Mouse (Mus musculus) stomach, embryonic 16.5 days (tissue): Measurements from ENCODE around the gene Elmod3. TPM values are rescaled to one million over a fixed set of nuclear protein-coding genes. Genes with fewer than 3 reads are reported as not detected.
A peak's percentile ranks its signal among the peaks of the same experiment; 100 is the strongest.

Experiments
- ATAC-seq: fragments of 200-750 bp; cut with Nextera tagmentation; 2 replicates; pipeline ENCODE4 v1.8.0; 2017; ENCODE audit warnings: moderate number of reproducible peaks, moderate TSS enrichment; ENCODE audit not compliant: insufficient read depth, low FRiP score
- H3K27ac ChIP-seq: fragments of 300-500 bp; sonication (generic); 2 replicates; pipeline ENCODE4 v1.5.1; 2014; ENCODE audit warnings: low read length
- H3K27me3 ChIP-seq: fragments of 300-500 bp; sonication (generic); 2 replicates; pipeline ENCODE4 v1.6.1; 2014; ENCODE audit warnings: low read length, control low read depth, mixed read lengths; ENCODE audit not compliant: control insufficient read depth, insufficient read depth
- H3K36me3 ChIP-seq: fragments of 300-500 bp; sonication (generic); 2 replicates; pipeline ENCODE4 v1.6.1; 2014; ENCODE audit warnings: low read length; ENCODE audit not compliant: control insufficient read depth, insufficient read depth
- H3K4me1 ChIP-seq: fragments of 300-500 bp; sonication (generic); 2 replicates; pipeline ENCODE4 v1.6.1; 2014; ENCODE audit warnings: low read length, control low read depth, mixed read lengths; ENCODE audit not compliant: control insufficient read depth, insufficient read depth
- H3K4me2 ChIP-seq: fragments of 300-500 bp; sonication (generic); 2 replicates; pipeline ENCODE4 v1.6.1; 2014; ENCODE audit warnings: low read depth, low read length, mixed read lengths
- H3K4me3 ChIP-seq: fragments of 300-500 bp; sonication (generic); replicated peaks from 2 replicates; pipeline ENCODE4 v1.5.1; 2014; ENCODE audit warnings: mild to moderate bottlenecking, low read length
- H3K9ac ChIP-seq: fragments of 300-500 bp; sonication (generic); 2 replicates; pipeline ENCODE4 v1.6.1; 2014; ENCODE audit warnings: low read length
- H3K9me3 ChIP-seq: fragments of 300-500 bp; sonication (generic); replicated peaks from 2 replicates; pipeline ENCODE4 v1.6.1; 2016; ENCODE audit warnings: low read length, control low read depth; ENCODE audit not compliant: control insufficient read depth
- WGBS: fragments of 180-500 bp; shearing (Covaris S2); extraction: QIAGEN DNeasy Blood & Tissue Kit; methylation state at CpG from one replicate; pipeline ENCODE4 v1.1.7; 2014; 5-methylcytosine and 5-hydroxymethylcytosine counted together
- polyA plus RNA-seq: library from polyadenylated mRNA; unstranded; fragments of >200 nt; fragmentation: Nextera tagmentation; extraction: Ambion mirVana; gene quantifications from 2 replicates; pipeline ENCODE4 v1.2.1, GENCODE M21; 2015

Elmod3 gene
- polyA plus RNA-seq, 1 experiment from 2014 or later: 19.6 TPM

DNA sequence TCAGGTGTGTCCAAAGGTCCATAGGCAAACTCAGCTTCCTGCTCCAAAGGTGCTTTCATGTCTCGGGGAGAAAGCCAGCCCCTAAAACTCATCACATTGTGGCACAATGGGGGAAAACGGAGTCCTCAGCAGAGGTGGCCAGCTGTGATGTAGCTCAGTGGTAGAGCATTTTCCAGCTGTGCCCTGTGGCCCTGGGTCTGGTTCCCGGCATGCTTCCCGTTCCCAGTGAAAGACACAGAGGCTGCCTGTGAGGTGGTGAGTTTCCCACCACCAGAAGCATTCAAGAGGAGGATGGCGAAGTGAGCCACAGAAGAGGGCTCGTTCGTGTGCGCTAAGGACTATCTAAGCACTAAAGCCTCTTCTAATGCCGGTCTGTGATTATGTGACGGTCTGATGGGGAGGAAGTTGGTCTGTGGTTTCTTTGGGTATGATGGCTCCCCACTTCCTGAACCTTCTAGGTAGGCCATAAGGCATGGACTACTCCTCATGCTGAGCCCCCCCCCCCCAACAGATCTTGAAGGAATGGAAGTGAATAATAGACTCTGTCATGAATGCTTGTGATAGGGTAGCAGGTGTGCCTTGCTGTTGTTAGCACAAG, 47.6 kb downstream of the Elmod3 start:
- Histone ChIP-seq H3K9me3 (no peaks in the 10 kb centered on the region), H3K27me3 (no peaks in the 10 kb centered on the region), H3K36me3 (no peaks in the 10 kb centered on the region), H3K4me2 (peak overlapping the region; percentile 31; the same call in 1 of the 2 replicates), H3K4me1 (0 out of 2 replicates have a peak, but pooled peaks cover 11% of the 10 kb centered on the region), H3K27ac (peak overlapping the region; percentile 94), H3K4me3 (no peak overlapping the region), H3K9ac (no peak overlapping the region)
- WGBS: 80% methylated on average over 10 of the region's 10 CpGs
- no peak for ATAC-seq

DNA sequence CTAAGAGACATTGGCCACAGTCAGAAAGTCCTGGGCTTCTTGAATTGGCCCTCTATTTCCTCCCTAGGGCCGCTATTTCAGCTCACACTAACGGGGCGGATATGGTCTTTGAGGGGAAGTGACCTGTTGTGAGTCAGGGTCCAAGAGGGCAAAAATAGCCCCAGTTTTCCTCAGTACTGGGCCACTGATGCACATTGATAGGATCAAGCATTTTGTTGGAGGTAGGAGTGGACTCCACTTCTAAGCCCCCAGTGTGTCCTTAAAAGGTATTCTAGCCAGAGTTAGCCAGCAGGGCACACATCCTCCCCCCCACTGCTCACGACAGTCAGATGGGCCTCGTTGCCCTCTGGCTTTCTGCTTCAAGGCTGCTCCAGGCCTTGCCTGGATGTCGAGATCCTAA, 48.2 kb downstream of the Elmod3 start:
- Histone ChIP-seq H3K9me3 (no peaks in the 10 kb centered on the region), H3K4me1 (0 out of 2 replicates have a peak, but pooled peaks cover 11% of the 10 kb centered on the region), H3K9ac (peak overlapping the region; percentile 41; the same call in 1 of the 2 replicates), H3K27ac (peak overlapping the region; percentile 94), H3K4me3 (peak overlapping the region; percentile 16; the same call in 1 of the 2 replicates), H3K36me3 (no peaks in the 10 kb centered on the region), H3K4me2 (peak overlapping the region; percentile 31), H3K27me3 (no peaks in the 10 kb centered on the region)
- 65% methylated on average over 6 of the region's 6 CpGs for WGBS
- no peak for ATAC-seq

GRCm38 (mm10) chr6:72549041-72549580, 49.1 kb downstream of the Elmod3 start:
- H3K27me3 ChIP-seq: no peaks in the 10 kb centered on the region
- peak overlapping the region; percentile 94 for H3K27ac ChIP-seq
- peak overlapping the region; percentile 31 for H3K4me2 ChIP-seq
- 45% methylated on average over 9 of the region's 9 CpGs for WGBS
- peak overlapping the region; percentile 41; the same call in 1 of the 2 replicates for H3K9ac ChIP-seq
- peaks cover 16% of the 10 kb centered on the region for H3K4me1 ChIP-seq
- peak overlapping the region; percentile 16 for H3K4me3 ChIP-seq
- ATAC-seq: peak; percentile 42; the same call in 1 of the 2 replicates
- no peaks in the 10 kb centered on the region for H3K9me3 ChIP-seq
- no peaks in the 10 kb centered on the region for H3K36me3 ChIP-seq

GRCm38 (mm10) chr6:72547862-72548261, 50.4 kb downstream of the Elmod3 start:
- no peak overlapping the region for H3K9ac ChIP-seq
- H3K27ac ChIP-seq: no peak overlapping the region
- no peaks in the 10 kb centered on the region for H3K9me3 ChIP-seq
- ATAC-seq: no peak
- 56% methylated on average over 3 of the region's 3 CpGs for WGBS
- no peak overlapping the region for H3K4me2 ChIP-seq
- H3K4me1 ChIP-seq: peaks cover 16% of the 10 kb centered on the region
- H3K27me3 ChIP-seq: no peaks in the 10 kb centered on the region
- H3K4me3 ChIP-seq: no peak overlapping the region
- H3K36me3 ChIP-seq: no peaks in the 10 kb centered on the region

DNA sequence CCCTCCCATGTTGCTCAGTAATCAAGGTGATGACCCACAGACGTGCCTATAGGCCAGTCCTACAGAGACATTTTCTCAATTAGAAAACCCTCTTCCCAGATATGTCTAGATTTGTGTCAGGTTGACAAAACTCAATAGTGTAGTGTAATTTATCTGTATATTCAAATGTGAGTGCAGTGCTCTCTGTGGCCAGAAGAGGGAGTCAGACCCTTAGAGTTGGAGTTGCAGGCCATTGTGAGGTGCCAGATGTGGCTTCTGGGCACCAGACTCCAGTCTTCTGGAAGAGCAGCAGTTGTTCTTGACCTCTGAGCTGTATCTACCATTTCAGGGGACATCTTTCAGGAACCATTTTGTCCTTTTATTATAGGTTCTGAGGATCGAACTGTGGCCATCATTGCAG, 51.1 kb downstream of the Elmod3 start:
- Histone ChIP-seq H3K9ac (no peak overlapping the region), H3K27me3 (no peaks in the 10 kb centered on the region), H3K9me3 (no peaks in the 10 kb centered on the region), H3K4me2 (no peak overlapping the region), H3K36me3 (no peaks in the 10 kb centered on the region), H3K4me3 (no peak overlapping the region), H3K27ac (no peak overlapping the region), H3K4me1 (peaks cover 16% of the 10 kb centered on the region)
- 95% methylated on average over 2 of the region's 2 CpGs for WGBS
- ATAC-seq: no peak

DNA sequence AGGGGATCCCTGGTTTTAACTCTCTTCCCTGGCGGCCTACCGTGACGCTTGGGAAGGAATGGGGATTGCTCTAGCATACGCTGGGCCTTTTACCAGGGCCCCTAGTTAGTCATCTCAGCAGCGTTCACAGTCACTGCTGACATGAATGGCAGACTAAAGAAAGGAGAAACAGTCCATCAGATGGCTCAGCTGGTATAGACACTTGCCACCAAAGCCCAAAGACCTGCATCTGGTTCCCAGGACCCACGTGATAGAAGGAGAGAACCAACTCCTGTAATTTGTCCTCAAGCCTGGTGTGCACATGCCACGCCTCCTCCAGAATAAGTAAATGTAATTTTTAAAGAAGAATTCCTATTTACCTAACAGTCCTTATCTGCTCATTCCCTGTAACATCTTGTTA, 52.8 kb downstream of the Elmod3 start:
- WGBS: 65% methylated on average over 7 of the region's 7 CpGs
- no peaks in the 10 kb centered on the region for H3K36me3 ChIP-seq
- no peak overlapping the region for H3K9ac ChIP-seq
- peaks cover 7% of the 10 kb centered on the region for H3K4me1 ChIP-seq
- H3K27ac ChIP-seq: no peak overlapping the region
- no peak overlapping the region for H3K4me2 ChIP-seq
- H3K4me3 ChIP-seq: no peak overlapping the region
- no peak for ATAC-seq
- no peaks in the 10 kb centered on the region for H3K9me3 ChIP-seq
- H3K27me3 ChIP-seq: no peaks in the 10 kb centered on the region

DNA sequence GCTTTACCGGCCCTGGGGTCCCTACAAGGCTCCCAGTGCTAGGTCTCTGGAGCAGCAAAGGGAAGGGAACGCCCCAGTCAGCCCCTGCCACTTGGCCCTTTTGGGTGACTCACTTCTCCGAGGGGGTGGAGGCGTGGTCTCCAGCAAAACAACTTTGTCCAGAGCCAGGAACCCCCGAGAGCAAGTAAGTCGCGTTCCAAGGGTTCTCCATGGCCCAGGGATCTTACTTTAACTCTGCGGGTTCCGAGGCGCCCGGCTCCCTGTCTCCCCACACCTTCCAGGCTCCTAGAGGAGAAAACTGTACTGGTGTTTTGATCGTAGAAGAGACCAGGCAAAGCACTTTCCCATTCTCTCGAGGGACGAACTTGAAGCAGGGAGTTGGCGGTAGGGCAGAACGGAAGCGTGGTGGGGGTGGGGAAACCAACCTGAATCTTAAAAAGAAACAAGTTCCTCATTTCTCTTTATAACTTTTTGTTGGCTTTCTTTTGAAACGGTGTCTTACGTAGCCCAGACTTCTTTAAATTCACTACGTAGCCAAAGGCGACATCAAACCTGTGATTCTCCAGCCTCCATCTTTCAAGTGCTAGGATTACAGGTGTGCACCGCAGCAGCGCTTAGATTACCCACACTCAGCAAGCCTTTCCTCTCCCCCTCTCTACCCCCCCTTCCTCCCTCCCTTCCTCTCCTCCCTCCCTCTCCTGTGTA, 53.8 kb downstream of the Elmod3 start, which contains the start of gene Capg:
Gene Capg (plus strand): TSS at position 109 of the 705 bp plus-strand sequence.
- Histone ChIP-seq H3K9me3 (no peaks in the 10 kb centered on the region), H3K27me3 (no peaks in the 10 kb centered on the region), H3K36me3 (no peaks in the 10 kb centered on the region), H3K9ac (peak within 1 kb of the TSS; percentile 71), H3K4me2 (peak within 1 kb of the TSS; percentile 62), H3K27ac (peak within 1 kb of the TSS; percentile 73), H3K4me1 (peaks cover 7% of the 10 kb centered on the region), H3K4me3 (peak within 1 kb of the TSS; percentile 47)
- WGBS: 6% methylated on average over 23 of the region's 23 CpGs
- peak; percentile 59; the same call in 1 of the 2 replicates for ATAC-seq

DNA sequence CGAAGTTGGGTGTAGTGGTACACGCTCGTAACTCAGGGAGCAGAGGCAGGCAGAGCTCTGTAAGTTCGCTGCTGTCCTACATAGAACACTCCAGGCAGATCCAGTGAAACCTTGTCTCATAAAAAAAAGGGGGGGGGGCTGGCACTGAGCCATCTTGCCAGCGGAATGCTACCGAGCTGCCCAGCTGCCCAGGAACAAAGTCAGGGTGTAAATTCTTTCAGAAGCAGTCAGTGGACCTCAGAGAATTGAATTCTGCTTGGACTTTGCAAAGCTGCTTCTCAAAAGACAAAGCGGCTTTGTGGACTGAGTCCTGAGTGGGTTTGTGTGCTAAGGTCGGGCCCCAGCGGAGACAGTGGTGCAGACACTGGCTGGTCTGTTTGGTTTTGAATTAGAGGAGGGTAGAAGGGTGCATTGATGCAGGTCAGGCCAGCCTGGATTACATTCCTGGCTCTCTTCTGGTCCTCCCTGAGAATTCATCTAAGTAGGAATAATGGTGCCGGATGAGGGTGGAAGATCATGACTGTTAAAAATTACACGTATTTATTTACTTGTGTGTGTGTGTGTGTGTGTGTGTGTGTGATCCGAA, 54.9 kb downstream of the Elmod3 start:
- no peak overlapping the region for H3K4me3 ChIP-seq
- no peak for ATAC-seq
- no peaks in the 10 kb centered on the region for H3K27me3 ChIP-seq
- H3K9ac ChIP-seq: no peak overlapping the region
- no peak overlapping the region for H3K4me2 ChIP-seq
- H3K9me3 ChIP-seq: no peaks in the 10 kb centered on the region
- H3K4me1 ChIP-seq: peaks cover 9% of the 10 kb centered on the region
- no peaks in the 10 kb centered on the region for H3K36me3 ChIP-seq
- peak overlapping the region; percentile 73; the same call in 1 of the 2 replicates for H3K27ac ChIP-seq
- WGBS: 74% methylated on average over 12 of the region's 12 CpGs
